Mouse (Mus musculus): ENCODE measurements around the gene Srd5a2.
A peak's percentile ranks its signal among the peaks of the same experiment; 100 is the strongest.
"Not testable (repeated sequence)": the region's sequence is repeated elsewhere in the genome, so short reads cannot be mapped to it uniquely, and the experiment has no call there.

Srd5a2 gene

DNA sequence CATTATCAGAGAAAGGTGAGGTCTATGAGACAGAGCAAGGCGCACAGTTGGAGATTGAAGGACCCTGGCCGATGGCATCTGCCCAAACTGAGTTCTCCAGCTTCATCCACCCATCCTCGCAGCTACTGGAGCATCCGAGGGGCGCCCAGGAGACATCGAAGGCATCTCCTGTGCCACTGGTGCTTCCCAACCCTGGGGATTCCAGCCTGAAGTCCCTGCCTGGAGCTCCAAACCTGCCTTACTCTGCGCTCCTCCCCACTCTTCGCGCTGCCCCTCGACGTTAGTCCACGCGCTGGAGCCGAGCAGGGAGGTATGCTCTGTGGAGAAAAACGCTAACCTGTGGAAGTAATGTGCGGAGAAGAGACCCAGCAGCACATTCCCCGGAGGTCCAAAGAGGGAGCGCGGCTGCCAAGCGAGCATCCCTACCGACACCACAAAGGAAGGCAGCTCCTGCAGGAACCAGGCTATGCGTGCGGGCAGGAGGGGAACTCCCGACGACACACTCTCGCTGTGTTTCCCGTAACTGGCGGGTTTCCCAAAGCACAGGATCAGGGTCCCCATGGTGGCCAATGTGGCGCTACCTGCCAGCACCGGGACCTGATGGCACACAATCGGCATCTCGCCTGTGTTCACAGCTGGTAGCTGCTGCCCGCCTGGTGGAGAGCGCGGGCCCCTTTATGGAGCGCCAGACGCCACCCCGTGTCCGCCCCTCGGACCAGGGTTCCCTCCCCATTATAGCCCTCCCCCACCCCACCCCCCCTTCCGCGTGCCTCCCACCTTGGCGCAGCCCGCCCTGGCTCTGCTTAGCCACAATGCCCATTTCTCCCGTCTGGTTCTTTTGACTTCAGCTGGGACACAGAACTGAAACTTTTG lies at the start of gene Srd5a2:
Gene Srd5a2 (minus strand): TSS at position 707 of the 873 bp plus-strand sequence.
- DNase-seq (ENCODE audit: low read depth, low spot score) = peak; percentile 15

DNA sequence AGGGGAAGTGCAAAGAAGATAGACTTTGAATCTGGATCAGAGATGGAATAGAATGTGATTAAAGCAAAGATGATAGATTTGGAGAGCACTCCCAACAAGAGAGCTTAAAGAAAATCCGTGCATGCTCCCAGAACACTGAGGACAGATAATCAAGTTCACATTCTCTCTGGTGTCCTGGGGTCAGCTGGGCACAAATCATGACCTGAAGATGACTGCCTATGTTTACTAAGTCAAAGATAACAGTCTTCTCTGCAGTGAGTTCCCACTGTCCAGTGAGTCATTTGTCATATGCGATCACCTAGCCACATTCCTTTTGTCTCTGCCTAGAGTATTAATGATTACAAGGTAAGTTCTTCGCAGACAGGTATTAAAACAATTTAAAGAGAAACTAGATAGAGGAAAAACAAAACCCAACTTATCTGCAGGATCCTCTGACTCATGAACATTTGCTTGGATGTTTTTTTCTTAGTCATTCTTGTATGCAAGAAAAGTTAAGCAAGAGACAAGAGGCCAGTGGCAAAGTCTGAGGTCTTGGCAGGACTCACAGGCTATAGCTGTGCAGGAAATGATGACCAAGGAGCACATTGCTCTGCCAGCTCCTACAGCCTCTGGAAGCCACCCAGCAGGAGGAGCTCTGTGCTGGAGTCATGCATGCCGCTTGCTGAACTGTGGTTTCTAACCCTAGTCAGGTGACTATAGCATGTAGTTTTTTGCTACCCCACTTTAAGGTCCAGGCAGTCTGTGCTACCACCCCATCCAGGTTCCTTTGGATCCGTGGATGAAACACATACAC lies 41.4 kb upstream of the Srd5a2 start:
- DNase-seq (ENCODE audit: low read depth, low spot score) = no peak

DNA sequence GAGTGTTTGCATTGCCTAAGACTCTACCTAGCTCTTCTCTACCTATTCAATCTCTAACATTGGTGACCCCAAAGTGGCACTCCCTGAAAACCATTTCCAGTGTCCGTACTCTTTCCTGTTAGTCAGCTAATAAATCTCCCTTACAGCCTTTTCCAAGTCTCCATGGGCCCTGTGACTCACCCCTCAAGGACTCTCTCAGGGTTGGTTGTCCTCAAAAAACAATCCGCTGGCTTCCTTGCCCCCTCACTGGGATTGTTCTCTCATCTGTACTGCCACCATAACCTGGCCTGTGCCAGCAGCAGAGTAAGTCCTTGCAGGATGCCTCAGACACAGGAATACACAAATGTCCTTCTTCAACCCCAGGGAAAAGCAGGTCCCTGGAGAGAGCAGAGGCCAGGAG lies 40.3 kb upstream of the Srd5a2 start:
- DNase-seq (ENCODE audit: low read depth, low spot score) = no peak

DNA sequence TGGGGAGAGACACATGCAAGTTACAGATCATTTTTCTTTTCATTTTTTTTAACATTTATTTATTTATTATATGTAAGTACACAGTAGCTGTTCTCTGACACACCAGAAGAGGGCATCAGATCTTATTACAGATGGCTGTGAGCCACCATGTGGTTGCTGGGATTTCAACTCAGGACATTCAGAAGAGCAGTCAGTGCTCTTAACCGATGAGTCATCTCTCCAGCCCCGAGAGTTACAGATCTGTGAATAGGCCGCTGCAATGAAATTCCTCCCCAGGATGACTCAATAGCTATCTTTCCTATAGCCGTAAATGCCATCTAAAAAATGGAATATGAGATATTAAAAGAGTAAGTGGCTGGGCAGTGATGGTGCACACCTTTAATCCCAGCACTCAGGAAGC lies 35.7 kb upstream of the Srd5a2 start:
- DNase-seq (ENCODE audit: low read depth, low spot score) = no peak

DNA sequence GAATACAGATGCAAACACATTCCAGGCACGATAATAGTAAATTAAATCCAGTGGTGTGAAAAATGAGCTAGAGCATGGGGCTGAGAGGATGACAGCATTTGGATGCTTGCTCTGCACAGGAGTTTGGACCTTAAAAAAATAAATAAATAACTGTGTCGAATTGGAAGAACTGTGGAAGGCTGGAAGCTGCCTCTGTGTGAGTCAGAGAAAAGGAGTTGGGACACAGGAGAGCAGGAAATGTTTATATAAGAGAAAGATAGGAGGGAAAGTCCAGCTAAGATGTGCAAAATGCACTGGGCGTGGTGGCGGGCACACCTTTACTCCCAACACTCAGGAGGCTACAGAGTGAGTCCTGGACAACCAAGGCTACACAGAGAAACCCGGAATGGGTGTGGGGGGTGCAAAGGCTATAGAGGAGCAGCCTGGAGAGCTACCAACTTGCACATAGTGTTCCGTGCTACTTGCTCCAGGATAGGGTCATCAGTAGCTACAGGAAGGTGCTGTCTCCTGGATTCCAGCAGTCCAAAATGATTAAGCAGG lies 32.4 kb upstream of the Srd5a2 start:
- no peak for DNase-seq (ENCODE audit: low read depth, low spot score)

DNA sequence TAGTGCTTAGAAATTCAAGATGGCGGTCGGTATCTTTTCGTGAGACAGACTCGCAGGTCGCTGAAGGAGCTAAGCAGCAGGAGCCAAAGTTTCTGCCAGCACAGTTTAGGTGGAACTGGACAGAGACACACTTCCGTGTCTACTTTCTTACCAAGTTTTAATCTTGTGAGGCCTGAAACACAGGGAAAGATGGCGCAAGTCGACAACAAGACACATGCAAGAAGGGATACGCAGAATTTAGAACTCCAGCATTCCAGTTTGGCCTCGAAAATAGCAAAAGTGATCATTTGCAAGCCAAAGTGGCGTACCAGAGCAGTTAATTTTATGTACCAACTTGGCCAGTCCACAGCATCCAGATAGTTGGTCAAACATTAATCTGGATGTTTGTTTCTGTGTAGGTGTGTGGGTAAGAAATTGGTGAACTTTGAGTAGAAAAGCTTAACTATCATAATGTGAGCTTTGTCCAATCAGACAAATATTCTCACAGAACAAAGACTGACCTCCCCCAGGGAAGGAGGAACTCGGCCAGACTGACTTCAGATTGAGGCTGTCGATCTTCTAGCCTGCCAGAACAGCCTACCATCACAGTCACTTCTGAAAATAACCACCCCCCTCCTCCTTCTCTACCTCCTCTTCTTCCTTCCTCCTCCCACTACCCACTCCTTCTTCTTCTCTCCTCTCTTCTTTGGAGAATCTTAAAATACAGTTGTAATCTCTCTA lies 31.2 kb upstream of the Srd5a2 start:
- no peak for DNase-seq (ENCODE audit: low read depth, low spot score)

DNA sequence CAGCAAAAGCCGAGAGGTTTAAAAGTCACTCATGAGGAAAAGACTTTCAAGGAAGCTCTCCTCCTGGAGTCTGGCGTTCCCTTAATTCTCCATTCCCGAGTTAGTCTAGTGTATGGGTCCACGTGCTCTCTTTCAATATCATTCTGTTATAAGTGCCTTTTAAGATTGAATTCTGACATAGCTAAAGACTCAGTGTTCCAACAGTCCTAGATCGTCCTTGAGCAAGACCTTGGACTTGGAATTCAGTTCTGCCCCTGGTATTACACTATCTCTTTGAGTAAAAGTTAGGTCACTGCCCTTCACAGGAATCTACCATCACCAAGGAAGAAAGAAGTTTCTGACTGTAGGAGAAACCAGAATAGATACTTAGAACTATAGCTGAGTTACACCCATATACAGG lies 25.4 kb upstream of the Srd5a2 start:
- DNase-seq (ENCODE audit: low read depth, low spot score) = not testable (repeated sequence)

DNA sequence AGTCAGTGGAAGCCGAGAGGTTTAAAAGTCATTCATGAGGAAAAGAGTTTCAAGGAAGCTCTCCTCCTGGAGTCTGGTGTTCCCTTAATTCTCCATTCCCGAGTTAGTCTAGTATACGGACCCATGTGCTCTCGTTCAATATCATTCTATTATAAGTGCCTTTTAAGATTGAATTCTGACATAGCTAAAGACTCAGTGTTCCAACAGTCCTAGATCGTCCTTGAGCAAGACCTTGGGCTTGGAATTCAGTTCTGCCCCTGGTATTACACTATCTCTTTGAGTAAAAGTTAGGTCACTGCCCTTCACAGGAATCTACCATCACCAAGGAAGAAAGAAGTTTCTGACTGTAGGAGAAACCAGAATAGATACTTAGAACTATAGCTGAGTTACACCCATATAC lies 15.0 kb upstream of the Srd5a2 start:
- not testable (repeated sequence) for DNase-seq (ENCODE audit: low read depth, low spot score)

DNA sequence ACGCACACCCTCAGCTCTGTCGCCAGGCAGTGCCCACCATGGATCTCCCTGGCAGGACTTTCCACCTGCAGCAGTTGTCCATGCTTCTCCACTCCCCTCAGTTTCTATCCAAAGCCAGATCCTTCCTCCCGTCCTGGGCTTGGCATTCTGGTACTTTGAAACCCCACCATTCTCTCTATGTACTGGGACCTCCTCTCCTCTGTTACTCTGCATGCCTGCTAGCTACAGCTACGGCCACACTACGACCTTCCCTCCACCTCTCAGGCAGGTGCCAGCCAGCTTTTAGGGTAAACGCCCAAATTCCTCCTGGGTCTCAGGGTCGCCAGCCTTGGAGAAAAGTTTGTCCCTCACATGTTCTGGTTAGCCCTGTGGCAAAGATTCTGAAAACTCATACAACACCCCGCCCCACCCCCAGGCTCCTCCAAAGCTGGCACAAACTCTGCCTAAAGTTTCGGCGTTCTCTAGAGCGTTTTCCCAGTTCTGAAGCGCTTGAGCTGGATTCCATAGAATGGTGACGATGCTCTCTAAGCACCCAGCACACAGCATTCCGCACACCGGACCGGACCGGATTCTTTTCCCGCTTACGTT lies 607 bp upstream of the Srd5a2 start:
- peak; percentile 7 for DNase-seq (ENCODE audit: low read depth, low spot score)

DNA sequence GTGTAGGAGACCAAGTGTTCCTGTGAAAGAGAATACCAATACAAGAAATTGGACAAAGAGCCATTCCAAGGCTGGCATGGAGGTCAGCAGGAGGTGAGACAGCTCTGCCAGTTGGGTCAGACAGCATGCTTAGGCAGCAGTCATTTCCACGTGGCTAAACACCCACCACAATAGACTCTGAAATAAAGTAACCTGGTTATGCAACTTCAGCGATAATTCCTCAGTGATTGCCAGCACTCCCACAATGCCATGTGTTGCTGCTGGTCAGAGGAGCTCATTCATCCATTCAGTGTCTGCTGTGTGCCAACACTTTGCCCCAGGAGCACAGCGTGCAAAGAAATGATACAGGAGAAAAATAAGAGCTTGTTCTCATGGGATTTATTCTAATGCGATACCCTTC lies 4.0 kb downstream of the Srd5a2 start:
- no peak for DNase-seq (ENCODE audit: low read depth, low spot score)

DNA sequence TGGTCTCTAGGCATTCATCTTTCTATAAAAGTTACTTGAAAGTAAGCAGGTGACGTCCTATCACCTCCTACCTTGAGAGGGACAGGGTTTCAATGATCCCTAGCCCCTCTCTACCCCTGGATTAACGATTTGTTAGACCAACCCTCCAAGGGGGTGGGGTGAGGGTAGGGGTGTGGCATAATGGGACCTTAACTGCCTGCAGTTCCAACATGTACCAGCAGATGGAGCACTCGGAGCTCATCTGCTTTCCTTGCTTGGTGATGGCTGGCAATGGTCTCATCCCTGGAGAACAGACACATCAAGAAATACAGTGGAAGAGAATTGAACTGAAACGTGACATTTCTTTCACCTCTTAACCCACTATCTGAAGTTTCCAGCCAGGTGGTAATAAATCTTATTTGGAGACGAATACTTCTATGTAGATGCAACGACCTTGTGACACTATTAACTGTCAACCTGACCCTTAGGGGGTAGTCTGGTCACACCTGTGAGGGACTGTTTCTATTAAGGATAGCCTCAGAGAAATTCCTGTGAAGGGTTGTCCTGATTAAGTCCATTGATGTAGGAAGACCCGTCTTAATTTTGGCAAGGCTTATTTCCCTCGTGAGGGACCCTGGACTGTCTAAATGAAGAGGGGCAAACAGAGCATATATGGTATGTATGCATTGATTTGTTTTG lies 27.1 kb downstream of the Srd5a2 start:
- DNase-seq (ENCODE audit: low read depth, low spot score) = peak; percentile 90

DNA sequence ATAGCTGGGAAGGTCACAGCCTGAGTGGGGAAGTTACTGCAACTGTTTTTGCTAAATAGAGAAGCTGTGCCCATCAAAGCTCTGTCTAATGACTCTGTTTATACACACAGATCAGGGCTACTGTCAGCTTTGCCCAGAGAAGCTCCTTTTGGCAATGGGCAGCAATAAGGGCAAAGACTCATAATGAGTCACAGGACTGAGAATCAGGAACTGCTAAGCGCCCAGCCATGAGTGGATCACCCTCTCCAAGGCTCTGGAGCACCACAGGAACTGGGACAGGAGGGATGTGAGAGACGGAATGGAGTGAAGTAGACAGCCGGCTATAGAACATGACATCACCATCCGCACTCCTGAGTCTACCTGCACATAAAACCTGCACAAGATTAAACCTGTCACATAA lies 29.4 kb downstream of the Srd5a2 start:
- no peak for DNase-seq (ENCODE audit: low read depth, low spot score)

DNA sequence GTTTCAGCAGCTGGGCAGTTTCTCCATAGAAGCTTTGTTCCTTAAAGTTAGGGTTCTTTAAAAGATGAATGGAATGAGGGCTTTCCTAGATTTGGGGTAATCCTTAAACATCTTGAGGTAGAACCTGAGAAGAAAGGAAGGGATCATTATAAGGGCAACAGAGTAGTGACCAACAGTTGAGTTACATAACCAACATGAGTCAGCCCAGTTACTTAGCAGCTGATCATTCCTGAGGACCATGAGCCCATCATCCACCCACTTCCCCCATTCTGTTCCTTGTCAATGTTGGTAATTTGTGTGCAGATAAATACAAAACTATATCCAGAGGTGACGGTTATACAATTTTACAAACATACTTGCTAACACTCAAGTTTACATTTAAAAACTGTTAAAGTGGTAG lies 30.1 kb downstream of the Srd5a2 start:
- no peak for DNase-seq (ENCODE audit: low read depth, low spot score)

DNA sequence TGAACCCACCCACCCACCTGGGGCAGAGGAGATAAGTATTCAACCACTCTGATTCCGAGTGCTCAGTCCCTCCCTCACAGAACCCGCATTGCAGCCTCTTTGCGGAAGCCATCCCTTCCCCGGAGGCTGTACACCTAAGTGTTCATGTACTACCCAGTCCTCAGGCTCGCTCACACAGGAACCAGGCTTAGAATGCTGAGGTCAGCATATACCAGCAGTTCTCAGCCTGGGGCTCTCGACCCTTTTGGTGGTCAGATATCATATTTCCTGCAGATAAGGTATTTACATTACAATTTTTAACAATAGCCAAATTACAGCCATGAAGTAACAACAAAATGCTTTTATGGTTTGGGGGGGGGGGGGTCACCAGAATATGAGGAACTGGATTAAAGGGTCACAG lies 32.6 kb downstream of the Srd5a2 start:
- no peak for DNase-seq (ENCODE audit: low read depth, low spot score)

DNA sequence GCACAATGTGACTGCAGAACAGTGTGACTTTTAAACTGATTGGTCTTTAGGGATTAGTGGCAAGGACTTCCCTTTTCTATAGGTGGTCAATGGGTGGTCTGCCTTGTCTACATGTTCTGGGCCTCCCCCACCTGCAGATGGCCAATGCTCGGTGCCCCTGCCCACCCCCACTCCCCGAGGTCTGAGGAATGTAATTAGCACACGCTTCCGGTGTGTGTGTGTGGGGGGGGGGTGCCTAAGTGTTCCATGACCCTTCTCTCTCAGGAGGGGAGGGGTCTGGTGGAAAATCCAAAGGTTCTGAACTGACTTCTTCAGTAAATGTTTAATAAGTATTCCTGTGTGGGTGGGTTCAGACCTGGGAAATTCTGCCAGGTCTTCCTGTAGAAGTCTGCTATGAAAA lies 39.0 kb downstream of the Srd5a2 start:
- no peak for DNase-seq (ENCODE audit: low read depth, low spot score)

DNA sequence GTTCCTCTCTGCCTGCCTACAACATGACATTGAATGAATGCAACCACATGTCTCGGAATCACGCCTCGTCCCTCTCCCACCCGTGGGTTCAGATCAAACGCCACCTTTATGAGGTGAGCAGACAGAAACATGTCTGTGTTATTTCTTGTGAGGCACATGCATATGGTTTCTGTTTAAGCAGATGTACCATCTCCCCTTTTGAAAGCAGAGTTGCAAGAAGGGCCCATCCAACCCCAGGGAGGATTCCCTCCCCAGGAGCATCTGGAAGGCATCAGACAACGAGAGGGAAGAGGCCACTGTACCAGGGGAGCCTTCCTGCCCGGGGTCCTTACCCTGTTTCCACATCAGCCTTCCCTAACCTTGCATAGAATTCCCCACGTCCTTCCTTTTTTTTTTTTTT lies 40.7 kb downstream of the Srd5a2 start:
- peak; percentile 54 for DNase-seq (ENCODE audit: low read depth, low spot score)

DNA sequence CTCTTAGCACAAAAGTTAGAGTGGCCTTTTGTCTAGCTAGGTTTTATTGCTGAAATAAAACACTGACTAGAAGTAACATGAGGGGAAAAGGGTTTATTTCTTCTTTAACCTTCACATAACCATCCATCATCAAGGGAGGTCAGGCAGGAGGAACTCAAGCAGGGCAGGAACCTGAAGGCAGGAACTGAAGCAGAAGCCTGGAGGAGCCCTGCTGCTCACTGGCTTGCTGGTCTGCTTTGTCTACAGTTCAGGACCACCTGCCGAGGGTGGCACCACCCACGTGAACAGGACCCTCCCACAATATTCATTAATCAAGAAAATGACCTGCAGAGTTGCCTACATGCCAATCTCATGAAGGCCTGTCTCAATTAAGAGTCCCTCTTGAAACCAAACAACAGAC lies 45.3 kb downstream of the Srd5a2 start:
- DNase-seq (ENCODE audit: low read depth, low spot score) = no peak

DNA sequence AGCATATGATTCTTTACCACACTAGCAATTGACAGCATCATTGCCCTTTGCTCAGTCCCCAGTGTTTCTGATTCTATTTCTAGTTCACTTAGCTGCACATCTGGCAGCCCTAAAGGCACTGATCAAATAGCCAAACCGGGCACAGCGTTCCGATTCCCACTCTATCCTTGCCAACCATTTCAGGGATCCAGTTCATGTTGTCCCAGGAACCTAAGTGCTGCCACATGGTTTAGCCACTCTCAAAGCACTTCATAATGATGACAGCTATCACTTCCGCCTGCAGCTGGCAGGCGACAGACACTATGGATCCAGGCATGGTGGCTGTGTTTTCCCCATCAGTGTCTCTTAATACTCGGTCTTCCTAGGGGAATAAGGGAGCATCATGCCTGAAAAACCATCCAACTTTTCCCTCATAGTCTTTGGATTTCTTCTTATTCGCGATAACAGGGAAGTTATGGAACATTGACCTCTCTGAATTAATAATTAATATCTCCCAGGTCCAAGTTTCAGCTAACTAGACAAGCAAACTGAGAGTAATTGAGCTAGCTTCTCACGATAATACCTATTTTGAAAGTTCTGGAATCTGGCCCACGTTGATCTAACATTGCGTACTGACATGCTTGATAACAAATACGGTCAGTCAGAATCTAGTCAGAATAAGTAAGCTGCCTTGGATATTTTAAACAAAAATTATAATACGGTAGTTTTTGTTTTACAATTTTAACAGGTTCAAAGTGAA lies 51.6 kb downstream of the Srd5a2 start:
- DNase-seq (ENCODE audit: low read depth, low spot score) = no peak

DNA sequence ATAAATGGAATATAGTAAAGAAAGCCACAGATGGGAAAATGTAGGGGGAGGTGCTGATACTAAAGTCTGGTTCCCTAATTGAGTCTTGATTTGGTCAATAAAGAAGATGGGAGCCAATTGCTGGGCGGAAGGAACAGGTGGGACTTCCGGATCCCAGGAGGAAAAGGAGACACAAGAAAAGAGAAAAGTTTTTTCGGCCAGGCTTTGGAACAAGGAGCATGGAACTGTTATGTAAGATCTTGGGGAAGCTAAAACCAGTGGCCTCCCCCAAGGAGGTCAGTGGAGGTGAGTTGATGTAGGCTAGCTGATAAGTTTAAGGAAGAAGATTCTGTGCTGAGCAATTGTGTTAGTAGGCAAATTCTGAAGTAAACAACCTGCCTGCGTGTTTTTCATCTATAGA lies 56.5 kb downstream of the Srd5a2 start:
- DNase-seq (ENCODE audit: low read depth, low spot score) = no peak

DNA sequence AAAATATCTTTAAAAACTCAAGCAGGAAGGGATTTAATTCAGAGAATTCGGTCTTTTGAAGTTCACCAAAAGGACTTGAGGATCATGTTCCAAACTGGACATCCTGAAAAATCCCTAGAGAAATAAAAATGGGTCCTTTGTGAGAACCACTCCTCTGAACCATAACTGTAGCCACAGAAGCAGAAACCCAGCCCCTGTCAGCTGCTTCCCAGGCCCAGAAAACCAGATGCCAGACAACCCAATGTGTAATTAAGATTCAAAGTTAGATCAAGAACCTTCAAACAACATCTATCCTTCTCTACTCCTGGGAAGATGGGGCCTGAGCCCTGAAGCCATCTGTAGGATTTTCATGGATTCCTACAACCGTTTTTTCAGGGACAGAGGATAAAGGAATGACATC lies 61.1 kb downstream of the Srd5a2 start:
- DNase-seq (ENCODE audit: low read depth, low spot score) = no peak

All from mesoderm, embryonic 11.5 days (tissue).